Mouse (Mus musculus): ENCODE measurements around the gene Alkbh3.

Gene Alkbh3

DNA sequence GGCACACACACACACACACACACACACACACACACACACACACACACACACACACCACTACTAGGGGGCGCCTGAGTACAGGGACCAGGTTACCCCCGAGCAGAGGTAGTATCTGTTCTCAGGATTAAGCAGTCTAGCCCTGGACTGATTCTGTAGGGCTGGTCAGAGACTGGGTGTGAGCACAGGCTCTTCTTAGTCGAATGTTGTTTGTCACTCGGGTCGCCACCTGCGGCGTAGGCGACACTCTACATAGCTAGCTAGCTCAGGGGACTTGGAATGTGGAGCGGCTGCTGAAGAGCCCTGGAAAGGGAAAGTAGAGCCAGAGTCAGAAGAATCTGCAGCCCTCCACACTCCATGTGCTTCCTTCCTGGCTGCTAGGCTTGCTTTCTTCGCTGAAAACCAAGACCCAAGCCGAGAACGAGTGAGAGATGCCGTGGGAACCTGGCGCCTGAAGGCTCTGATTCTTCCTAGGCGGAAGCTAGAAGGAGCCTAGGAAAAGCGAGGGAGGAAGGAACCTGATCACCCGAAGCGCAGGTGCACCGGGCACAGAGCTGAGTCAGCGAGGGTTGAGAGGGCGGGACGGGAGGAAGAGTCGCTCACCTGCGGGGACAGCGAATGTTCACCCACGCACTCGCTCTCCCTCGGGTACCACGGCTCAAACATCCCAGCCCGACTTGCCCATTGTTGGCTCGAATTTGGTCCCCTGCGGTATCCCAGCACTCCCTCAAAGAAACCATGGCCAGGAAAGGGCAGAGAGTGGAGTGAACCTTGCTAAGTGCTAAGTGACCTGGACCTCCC, 55.6 kb downstream of the Alkbh3 start:
- DNase-seq (ENCODE audit: low read depth, low spot score), result no peak

DNA sequence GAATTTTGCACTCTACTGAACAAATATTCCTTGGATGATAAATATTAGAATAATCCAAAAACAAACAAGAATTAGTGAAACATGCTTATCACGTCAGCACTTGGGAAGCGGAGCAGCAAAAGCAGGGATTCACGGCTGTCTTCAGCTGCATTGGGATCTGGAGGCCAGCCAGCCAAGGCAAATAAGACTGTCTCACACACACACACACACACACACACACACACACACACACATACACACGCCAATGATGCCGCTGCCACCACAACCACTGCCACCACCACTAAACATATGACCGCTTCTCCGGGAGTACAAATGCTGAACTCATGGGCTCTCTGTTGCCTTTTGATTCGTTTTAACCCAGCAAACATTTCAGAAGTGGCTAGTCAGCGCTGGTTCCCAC, 56.9 kb downstream of the Alkbh3 start:
- no peak for DNase-seq (ENCODE audit: low read depth, low spot score)

- DNase-seq (ENCODE audit: low read depth, low spot score), result no peak
Measured at GRCm38 (mm10) chr2:93946976-93947375, 63.6 kb downstream of the Alkbh3 start.

- DNase-seq (ENCODE audit: low read depth, low spot score), result no peak
Measured at GRCm38 (mm10) chr2:93944855-93945254, 65.8 kb downstream of the Alkbh3 start.

- peak; percentile 37 for DNase-seq (ENCODE audit: low read depth, low spot score)
Measured at GRCm38 (mm10) chr2:93944099-93944498, 66.5 kb downstream of the Alkbh3 start.

DNA sequence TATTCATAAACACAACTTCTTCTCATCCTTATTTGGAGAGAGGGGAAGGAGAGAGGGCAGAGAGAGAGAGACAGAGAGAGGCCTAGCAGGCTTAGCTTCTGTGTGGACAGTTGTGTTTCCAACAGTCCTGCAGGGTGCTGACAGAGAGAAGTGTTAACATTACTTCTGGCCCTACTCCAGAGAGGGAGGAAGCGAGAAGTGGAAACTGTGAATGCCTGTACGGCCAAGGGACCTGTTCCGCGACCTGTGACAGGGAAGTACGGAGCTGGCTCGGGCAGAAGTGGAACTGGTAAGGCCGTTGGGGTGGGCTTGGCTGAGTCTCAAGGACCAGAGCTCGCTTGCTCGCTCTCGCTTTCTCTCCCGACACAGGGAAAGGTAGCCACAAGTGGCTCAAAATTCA, 68.9 kb downstream of the Alkbh3 start:
- peak; percentile 16 for DNase-seq (ENCODE audit: low read depth, low spot score)

DNA sequence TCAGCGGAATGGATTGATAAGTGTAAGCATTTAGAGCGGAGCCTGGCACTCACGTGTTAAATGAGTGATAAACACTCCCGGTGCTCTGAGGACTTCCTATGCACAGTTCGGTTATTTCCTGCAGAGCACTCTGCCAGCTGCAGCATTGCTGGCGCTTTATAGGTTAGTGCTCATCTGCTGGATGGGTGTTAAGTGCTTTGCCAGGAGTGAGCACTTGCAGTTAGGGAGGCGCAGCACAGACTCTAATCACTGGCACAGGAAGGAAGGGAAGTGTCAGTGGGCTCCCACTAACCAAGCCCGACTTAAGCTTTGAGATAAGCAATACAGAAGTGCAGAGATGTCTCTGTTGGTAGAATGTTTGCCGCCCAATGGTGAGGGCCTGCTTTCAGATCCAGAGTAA, 72.1 kb downstream of the Alkbh3 start:
- no peak for DNase-seq (ENCODE audit: low read depth, low spot score)

Measured in A20 (cell line).